8 mouse cellular contexts compared by ENCODE assay signal in genomic region chr12:95696522-95697025, GRCm38 (mm10). TPM values are rescaled to one million over a fixed set of nuclear protein-coding genes. Genes with fewer than 3 reads are reported as not detected.
DNase-seq lines count a peak whose midpoint lies in the region; ATAC-seq lines count a peak whose summit lies in the region.

No protein-coding gene starts in this region.

- H3K9ac ChIP-seq in limb, embryonic 13.5 days = peak overlapping the region; percentile 98
- peak overlapping the region; percentile 32; the same call in 1 of the 2 replicates for H3K9ac ChIP-seq in stomach, embryonic 15.5 days

- H3K4me2 ChIP-seq in limb, embryonic 13.5 days (replicated peaks) = peak overlapping the region; percentile 86
- H3K4me2 ChIP-seq in stomach, embryonic 15.5 days = peak overlapping the region; percentile 86

- peaks cover 49% of the 10 kb centered on the region for H3K27me3 ChIP-seq in forebrain, embryonic 10.5 days (ENCODE audit: poor library complexity, severe bottlenecking)
- H3K27me3 ChIP-seq in limb, embryonic 13.5 days = peaks cover under 1% of the 10 kb centered on the region; the same call in 1 of the 2 replicates
- H3K27me3 ChIP-seq in stomach, embryonic 15.5 days (replicated peaks) = peaks cover 3% of the 10 kb centered on the region; the same call in 1 of the 2 replicates

- DNase-seq in heart, adult 11 months = peak; percentile 91
- DNase-seq in heart, adult 9 months (ENCODE audit: low spot score in 2 of 2) = no peak
- peak; percentile 29 for DNase-seq in 3T3-L1 (ENCODE audit: low read depth, low spot score)
- DNase-seq in forebrain, embryonic 10.5 days (ENCODE audit: extremely low spot score, low spot score) = no peak
- DNase-seq in cerebellum, postnatal 4 days (ENCODE audit: low spot score in 2 of 2) = no peak
- DNase-seq in lung, adult 18-20 months = no peak

- no peak for ATAC-seq in limb, embryonic 13.5 days (ENCODE audit: low FRiP score, low read depth)
- no peak for ATAC-seq in stomach, embryonic 15.5 days (ENCODE audit: insufficient read depth, low FRiP score, low read depth)

- peak overlapping the region; percentile 93 for H3K27ac ChIP-seq in forebrain, embryonic 10.5 days
- peak overlapping the region; percentile 97 for H3K27ac ChIP-seq in limb, embryonic 13.5 days
- peak overlapping the region; percentile 63 for H3K27ac ChIP-seq in stomach, embryonic 15.5 days

- peaks cover 60% of the 10 kb centered on the region for H3K4me1 ChIP-seq in forebrain, embryonic 10.5 days
- H3K4me1 ChIP-seq in limb, embryonic 13.5 days = peaks cover 43% of the 10 kb centered on the region
- H3K4me1 ChIP-seq in stomach, embryonic 15.5 days = peaks cover 13% of the 10 kb centered on the region; the same call in 1 of the 2 replicates

- H3K4me3 ChIP-seq in forebrain, embryonic 10.5 days = peak overlapping the region; percentile 78
- H3K4me3 ChIP-seq in limb, embryonic 13.5 days = peak overlapping the region; percentile 85
- peak overlapping the region; percentile 76 for H3K4me3 ChIP-seq in stomach, embryonic 15.5 days (replicated peaks)

- no peaks in the 10 kb centered on the region for H3K9me3 ChIP-seq in forebrain, embryonic 10.5 days
- H3K9me3 ChIP-seq in limb, embryonic 13.5 days = no peaks in the 10 kb centered on the region
- no peaks in the 10 kb centered on the region for H3K9me3 ChIP-seq in stomach, embryonic 15.5 days

- no peaks in the 10 kb centered on the region for H3K36me3 ChIP-seq in forebrain, embryonic 10.5 days (replicated peaks)
- no peaks in the 10 kb centered on the region for H3K36me3 ChIP-seq in limb, embryonic 13.5 days
- H3K36me3 ChIP-seq in stomach, embryonic 15.5 days = no peaks in the 10 kb centered on the region

- WGBS in forebrain, embryonic 10.5 days = 3% methylated on average over 6 of the region's 6 CpGs
- WGBS in limb, embryonic 13.5 days = 2% methylated on average over 6 of the region's 6 CpGs
- 8% methylated on average over 6 of the region's 6 CpGs for WGBS in stomach, embryonic 15.5 days

RNA-seq across cellular contexts. Expression of gene Flrt2, which starts 4.5 kb away (rescaled TPM):
- polyA plus RNA-seq in forebrain, embryonic 10.5 days (2016; fragmentation: Nextera tagmentation; extraction: Ambion mirVana) = 14.6 and 15.4 TPM in 2 replicates
- polyA plus RNA-seq in limb, embryonic 13.5 days (2015; fragmentation: Nextera tagmentation; extraction: Ambion mirVana) = 53.7 and 59.8 TPM in 2 replicates
- 25.7 and 30.2 TPM in 2 replicates for polyA plus RNA-seq in stomach, embryonic 15.5 days (2015; fragmentation: Nextera tagmentation; extraction: Ambion mirVana)

Comparison
In these comparisons a context has a peak if more than half of its experiments do, and no peak if none do; other contexts are left out.
1. DNase-seq: peak in heart, adult 11 months (single experiment) and 3T3-L1 (single experiment); none in heart, adult 9 months (0 of 2), forebrain, embryonic 10.5 days (single experiment), cerebellum, postnatal 4 days (0 of 2) and lung, adult 18-20 months (0 of 2).
2. Peak in every context shown above with its lines, with median percentiles within 50 percentile points of each other: H3K27ac ChIP-seq and H3K4me3 ChIP-seq.